Mouse (Mus musculus) lung, postnatal 0 days (tissue): Measurements from ENCODE around the gene Gpr4. TPM values are rescaled to one million over a fixed set of nuclear protein-coding genes. Genes with fewer than 3 reads are reported as not detected.

ENCODE experiments used
- ATAC-seq: fragments of 200-750 bp; cut with Nextera tagmentation; 2 replicates; pipeline ENCODE4 v1.8.0; 2017; ENCODE audit warnings: moderate library complexity
- DNase-seq: peaks from one replicate; pipeline ENCODE4 v3.0.0-alpha.2; 2016; ENCODE audit warnings: low spot score
- H3K27ac ChIP-seq: fragments of 300-500 bp; sonication (generic); 2 replicates; pipeline ENCODE4 v1.5.1; 2014; ENCODE audit warnings: antibody characterized with exemption, mild to moderate bottlenecking, low read length, mixed read lengths
- H3K27me3 ChIP-seq: fragments of 300-500 bp; sonication (generic); replicated peaks from 2 replicates; pipeline ENCODE4 v1.6.1; 2014; ENCODE audit warnings: low read length, mixed read lengths; ENCODE audit not compliant: insufficient read depth
- H3K36me3 ChIP-seq: fragments of 300-500 bp; sonication (generic); 2 replicates; pipeline ENCODE4 v1.6.1; 2014; ENCODE audit warnings: low read length, mixed read lengths; ENCODE audit not compliant: insufficient read depth
- H3K4me1 ChIP-seq: fragments of 300-500 bp; sonication (generic); 2 replicates; pipeline ENCODE4 v1.6.1; 2014; ENCODE audit warnings: antibody characterized with exemption, low read depth, low read length, mixed read lengths; ENCODE audit not compliant: insufficient read depth
- H3K4me2 ChIP-seq: fragments of 300-500 bp; sonication (generic); replicated peaks from 2 replicates; pipeline ENCODE4 v1.6.1; 2014; ENCODE audit warnings: low read depth, mild to moderate bottlenecking, low read length, moderate library complexity, mixed read lengths
- H3K4me3 ChIP-seq: fragments of 300-500 bp; sonication (generic); 2 replicates; pipeline ENCODE4 v1.5.1; 2014; ENCODE audit warnings: low read depth, low read length
- H3K9ac ChIP-seq: fragments of 300-500 bp; sonication (generic); replicated peaks from 2 replicates; pipeline ENCODE4 v1.6.1; 2014; ENCODE audit warnings: low read depth, mild to moderate bottlenecking
- H3K9me3 ChIP-seq: fragments of 300-500 bp; sonication (generic); 2 replicates; pipeline ENCODE4 v1.6.1; 2016; ENCODE audit warnings: low read length, mixed read lengths
- CTCF ChIP-seq: IDR thresholded peaks from 2 replicates; pipeline ENCODE4 v1.5.1; 2016; ENCODE audit warnings: antibody characterized with exemption, mild to moderate bottlenecking
- EP300 ChIP-seq: IDR thresholded peaks from 2 replicates; pipeline ENCODE4 v1.6.1; 2016; ENCODE audit warnings: antibody characterized with exemption, mild to moderate bottlenecking, control low read depth
- WGBS: fragments of 180-500 bp; shearing (Covaris S2); extraction: QIAGEN DNeasy Blood & Tissue Kit; methylation state at CpG from one replicate; pipeline ENCODE4 v1.1.7; 2014; 5-methylcytosine and 5-hydroxymethylcytosine counted together
- polyA plus RNA-seq: library from polyadenylated mRNA; unstranded; fragments of >200 nt; fragmentation: Nextera tagmentation; extraction: Ambion mirVana; gene quantifications from 2 replicates; pipeline ENCODE4 v1.2.1, GENCODE M21; 2015

Gene Gpr4
- polyA plus RNA-seq, 1 experiment from 2014 or later: 2.7 TPM

DNA sequence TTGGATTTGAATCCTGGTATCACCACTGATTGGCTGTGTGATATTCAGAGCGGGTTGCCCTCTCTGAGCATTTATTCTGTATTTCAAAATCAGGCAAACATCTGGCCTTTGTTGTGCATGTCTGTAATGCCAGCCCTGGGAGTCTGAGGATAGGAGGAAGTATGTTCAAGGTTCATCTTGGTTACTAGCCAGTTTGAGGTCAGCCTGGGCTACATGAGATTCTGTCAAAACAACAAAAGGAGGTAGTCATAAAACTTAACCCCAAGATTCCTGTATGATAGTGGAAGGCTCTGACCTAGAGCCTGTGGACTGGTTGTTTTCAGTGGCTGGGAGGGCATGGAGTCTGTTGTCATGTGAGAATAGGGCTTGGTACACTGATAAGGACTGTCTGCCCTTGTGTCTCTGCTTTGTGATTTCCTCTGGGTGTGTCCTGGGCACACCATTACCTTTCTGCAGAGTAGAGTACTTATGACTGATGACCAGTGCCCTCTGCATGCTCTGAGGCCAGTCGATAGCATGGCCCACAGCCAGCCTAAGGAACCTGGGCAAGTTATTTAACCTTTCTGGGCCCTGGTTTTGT, 22.8 kb downstream of the Gpr4 start:
- Histone ChIP-seq H3K4me2 (no peak overlapping the region), H3K36me3 (no peaks in the 10 kb centered on the region), H3K9me3 (no peaks in the 10 kb centered on the region), H3K9ac (no peak overlapping the region), H3K27ac (no peak overlapping the region), H3K4me1 (no peaks in the 10 kb centered on the region), H3K4me3 (no peak overlapping the region), H3K27me3 (no peaks in the 10 kb centered on the region)
- no peak for TF ChIP-seq CTCF
- no peak for TF ChIP-seq EP300
- WGBS: 76% methylated on average over 2 of the region's 2 CpGs
- ATAC-seq (no peak), DNase-seq (no peak)

DNA sequence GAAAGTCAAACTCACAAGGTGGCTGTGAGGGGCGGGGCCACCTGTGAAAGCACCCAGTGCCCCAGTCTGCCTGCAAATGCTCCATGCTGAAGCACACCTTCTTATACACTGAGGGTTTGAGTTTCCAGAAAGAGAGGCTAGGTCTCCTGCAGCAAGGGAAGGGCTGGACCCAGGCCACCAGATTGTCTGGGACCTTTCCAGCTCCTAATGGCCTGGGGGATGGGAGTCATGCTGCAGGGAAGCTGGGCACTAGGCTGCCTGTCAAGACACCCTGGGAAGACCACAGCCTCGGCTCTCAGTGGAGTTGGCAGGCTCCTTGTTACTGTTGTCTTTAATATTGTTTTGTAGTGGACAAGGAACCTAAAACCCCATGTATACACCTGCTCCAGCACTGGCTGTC, 24.1 kb downstream of the Gpr4 start:
- H3K27ac ChIP-seq: no peak overlapping the region
- TF ChIP-seq CTCF: no peak
- TF ChIP-seq EP300: no peak
- H3K9ac ChIP-seq: no peak overlapping the region
- 72% methylated on average over 2 of the region's 2 CpGs for WGBS
- H3K9me3 ChIP-seq: no peaks in the 10 kb centered on the region
- H3K27me3 ChIP-seq: no peaks in the 10 kb centered on the region
- no peak overlapping the region for H3K4me3 ChIP-seq
- no peak for DNase-seq
- no peak overlapping the region for H3K4me2 ChIP-seq
- no peak for ATAC-seq
- H3K4me1 ChIP-seq: no peaks in the 10 kb centered on the region
- no peaks in the 10 kb centered on the region for H3K36me3 ChIP-seq

DNA sequence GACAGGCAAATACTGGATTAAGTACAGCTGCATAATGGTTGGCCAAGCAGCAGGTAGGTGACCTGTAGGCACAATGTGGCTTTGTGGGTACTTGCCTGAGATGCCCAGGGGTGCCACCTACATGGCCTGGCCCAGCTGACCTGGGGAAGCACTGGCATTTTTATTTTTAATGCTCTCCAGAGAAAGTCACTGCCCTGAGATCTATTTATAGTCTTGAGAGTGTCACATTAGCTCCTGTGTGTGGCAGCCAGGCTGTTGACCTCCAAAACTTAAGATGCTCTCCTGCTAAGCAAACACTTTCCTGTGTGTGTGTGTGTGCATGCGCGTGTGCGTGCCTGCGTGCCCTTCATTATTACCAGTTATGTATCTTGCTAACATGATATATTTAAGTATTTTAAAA, 26.0 kb downstream of the Gpr4 start:
- Histone ChIP-seq H3K4me2 (no peak overlapping the region), H3K4me3 (no peak overlapping the region), H3K9ac (no peak overlapping the region), H3K27ac (0 out of 2 replicates have a peak overlapping the region, but pooled peaks have one; percentile 5), H3K4me1 (no peaks in the 10 kb centered on the region), H3K36me3 (no peaks in the 10 kb centered on the region), H3K27me3 (no peaks in the 10 kb centered on the region), H3K9me3 (no peaks in the 10 kb centered on the region)
- WGBS: 51% methylated on average over 4 of the region's 4 CpGs
- TF ChIP-seq EP300 (peak; percentile 67), CTCF (no peak)
- DNase-seq (peak; percentile 79), ATAC-seq (peak; percentile 63)

DNA sequence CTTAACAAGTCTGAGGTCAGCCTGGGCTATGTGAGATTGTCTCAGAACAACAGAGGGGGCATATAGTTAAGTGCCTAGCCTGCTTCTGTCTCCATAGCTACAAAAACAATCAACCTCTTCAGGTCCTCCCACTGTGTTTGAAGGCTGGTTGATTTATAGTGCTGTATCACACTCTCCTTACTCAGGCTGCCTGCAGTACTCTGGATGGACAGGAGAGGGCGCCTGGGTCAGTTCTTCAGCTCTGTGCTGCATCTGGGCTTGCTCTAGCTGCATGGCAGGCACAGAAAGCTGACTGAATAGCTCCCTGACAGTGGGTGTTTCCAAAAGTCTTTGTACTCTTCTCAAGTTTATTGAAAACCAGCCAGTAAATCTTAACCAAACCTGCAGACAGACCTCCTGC, 27.1 kb downstream of the Gpr4 start:
- TF ChIP-seq CTCF: peak; percentile 99
- TF ChIP-seq EP300: no peak
- Histone ChIP-seq H3K9ac (no peak overlapping the region), H3K4me3 (no peak overlapping the region), H3K9me3 (no peaks in the 10 kb centered on the region), H3K36me3 (no peaks in the 10 kb centered on the region), H3K27me3 (no peaks in the 10 kb centered on the region), H3K27ac (no peak overlapping the region), H3K4me1 (no peaks in the 10 kb centered on the region), H3K4me2 (no peak overlapping the region)
- DNase-seq: peak; percentile 89
- ATAC-seq: peak; percentile 89
- WGBS: 0% methylated on average over 1 of the region's 1 CpGs

DNA sequence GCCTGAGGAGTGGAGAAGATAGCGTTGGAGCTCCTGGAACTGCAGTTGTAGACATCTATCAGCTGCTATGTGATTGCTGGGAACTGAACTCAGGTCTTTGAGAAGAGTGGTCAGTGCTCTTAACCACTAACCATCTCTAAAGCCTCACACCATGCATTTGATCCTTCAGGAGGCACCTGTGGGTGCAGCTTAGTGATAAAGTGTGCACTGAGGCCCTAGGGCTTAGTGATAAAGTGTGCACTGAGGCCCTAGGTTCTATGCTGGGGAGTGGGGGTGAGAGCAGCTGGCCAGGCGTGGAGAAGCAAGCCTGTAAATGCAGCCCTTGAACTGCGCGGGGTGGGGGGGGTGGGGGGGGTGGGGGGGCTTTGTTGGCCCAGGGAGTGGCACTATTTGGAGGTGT, 27.6 kb downstream of the Gpr4 start:
- Histone ChIP-seq H3K9me3 (no peaks in the 10 kb centered on the region), H3K36me3 (no peaks in the 10 kb centered on the region), H3K27ac (no peak overlapping the region), H3K27me3 (no peaks in the 10 kb centered on the region), H3K9ac (no peak overlapping the region), H3K4me1 (no peaks in the 10 kb centered on the region), H3K4me3 (no peak overlapping the region), H3K4me2 (no peak overlapping the region)
- no peak for TF ChIP-seq CTCF
- no peak for TF ChIP-seq EP300
- ATAC-seq: no peak
- DNase-seq: no peak
- WGBS: 57% methylated on average over 2 of the region's 4 CpGs

DNA sequence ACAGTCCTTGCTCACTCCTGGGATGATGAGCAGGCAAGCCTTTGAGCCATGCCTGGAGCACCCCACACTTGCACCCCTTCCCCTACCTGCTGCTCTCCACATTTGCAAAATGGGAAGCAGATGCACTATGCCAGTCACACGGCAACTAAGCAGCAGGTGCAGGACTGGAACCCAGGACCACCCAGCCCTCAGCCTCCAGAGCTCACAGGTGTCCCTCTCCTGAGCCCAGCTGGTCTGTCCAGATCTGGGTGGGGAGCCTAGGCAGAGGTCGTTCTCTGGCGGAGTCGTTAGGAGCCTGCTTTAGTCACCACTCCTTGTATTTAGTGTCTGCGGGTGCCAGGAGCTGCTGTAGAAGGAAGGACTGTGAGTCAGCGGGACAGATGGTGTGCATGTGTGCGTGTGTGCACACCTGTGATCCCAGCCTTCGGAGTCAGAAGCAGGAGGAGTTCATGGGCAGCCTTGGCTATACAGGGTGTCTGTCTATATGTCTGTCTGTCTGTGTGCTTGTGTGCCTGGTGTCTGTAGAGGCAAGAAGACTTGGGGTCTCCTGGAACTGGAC, 28.6 kb downstream of the Gpr4 start:
- Histone ChIP-seq H3K27me3 (no peaks in the 10 kb centered on the region), H3K4me1 (no peaks in the 10 kb centered on the region), H3K9ac (no peak overlapping the region), H3K36me3 (no peaks in the 10 kb centered on the region), H3K9me3 (no peaks in the 10 kb centered on the region), H3K4me2 (no peak overlapping the region), H3K4me3 (no peak overlapping the region), H3K27ac (no peak overlapping the region)
- ATAC-seq (no peak), DNase-seq (no peak)
- WGBS: 89% methylated on average over 8 of the region's 8 CpGs
- TF ChIP-seq CTCF (no peak), EP300 (no peak)
